Mouse (Mus musculus): ENCODE results near the gene Lingo2. TPM values are rescaled to one million over a fixed set of nuclear protein-coding genes. Genes with fewer than 3 reads are reported as not detected.
"Not testable (repeated sequence)": the region's sequence is repeated elsewhere in the genome, so short reads cannot be mapped to it uniquely, and the experiment has no call there.

The Lingo2 gene
- polyA plus RNA-seq, 1 experiment from 2014 or later: 2.1 TPM

DNA sequence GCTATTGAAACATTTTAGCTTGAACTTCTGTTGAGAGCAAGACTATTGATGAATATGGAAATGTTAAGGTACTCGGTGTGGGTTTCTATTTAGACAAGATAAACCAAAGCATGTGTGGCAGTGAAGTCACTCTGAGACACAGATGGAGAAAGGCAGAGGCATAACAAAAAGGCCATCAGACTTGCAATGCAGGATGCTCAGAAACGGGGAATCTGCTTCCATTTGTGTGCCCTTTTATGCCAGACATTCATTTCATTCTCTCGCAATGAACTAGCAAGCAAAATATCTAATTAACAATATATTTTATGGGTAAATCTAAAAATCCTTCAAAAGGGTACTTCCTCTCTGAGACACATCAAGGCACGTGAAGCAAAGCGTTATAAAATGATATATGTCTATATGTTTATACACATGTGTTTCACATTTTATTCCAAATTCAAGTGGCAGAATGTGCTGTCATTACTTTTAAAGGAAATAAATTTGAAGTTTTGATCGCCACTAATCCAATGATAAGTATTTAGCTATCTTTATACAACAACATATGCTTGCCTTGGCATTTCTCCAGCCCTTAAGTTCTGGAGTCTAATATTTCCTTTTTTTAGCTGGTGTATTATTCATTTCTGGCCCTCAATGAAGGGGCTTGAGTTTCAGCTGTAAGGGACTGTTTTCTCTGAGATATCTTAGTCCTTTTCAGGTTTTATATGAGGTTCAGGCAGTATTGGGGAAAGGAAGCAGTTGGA lies 1199.3 kb downstream of the Lingo2 start:
- Histone ChIP-seq H3K4me3 (no peak overlapping the region), H3K36me3 (replicated peaks) (no peaks in the 10 kb centered on the region), H3K4me1 (no peaks in the 10 kb centered on the region), H3K27ac (replicated peaks) (no peak overlapping the region), H3K9me3 (no peaks in the 10 kb centered on the region), H3K27me3 (replicated peaks; ENCODE audit: low read depth, poor library complexity, severe bottlenecking) (no peaks in the 10 kb centered on the region)
- DNase-seq (ENCODE audit: low spot score): no peak
- WGBS: 88% methylated on average over 6 of the region's 6 CpGs

DNA sequence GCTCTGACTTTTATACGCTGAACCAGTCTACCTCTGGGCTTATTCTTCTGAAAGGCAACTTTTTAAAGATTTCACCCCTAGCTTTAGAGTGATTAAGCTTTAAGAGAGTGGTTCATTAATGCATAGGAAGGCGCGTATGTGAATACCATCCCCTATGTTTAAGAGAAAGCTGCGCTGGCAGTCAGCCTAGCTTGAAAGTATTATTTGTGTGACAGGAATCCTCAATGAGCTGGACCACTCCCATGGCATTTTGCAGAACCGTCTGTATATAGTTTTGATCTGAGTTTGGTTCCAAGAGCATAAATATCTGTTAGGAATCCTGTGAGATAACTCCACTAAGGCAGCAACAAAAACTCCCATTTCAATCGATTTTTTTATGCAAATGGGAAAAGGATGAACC lies 1204.9 kb downstream of the Lingo2 start:
- Histone ChIP-seq H3K9me3 (no peaks in the 10 kb centered on the region), H3K27ac (replicated peaks) (no peak overlapping the region), H3K36me3 (replicated peaks) (no peaks in the 10 kb centered on the region), H3K27me3 (replicated peaks; ENCODE audit: low read depth, poor library complexity, severe bottlenecking) (no peaks in the 10 kb centered on the region), H3K4me1 (no peaks in the 10 kb centered on the region), H3K4me3 (no peak overlapping the region)
- no peak for DNase-seq (ENCODE audit: low spot score)
- 83% methylated on average over 6 of the region's 6 CpGs for WGBS

DNA sequence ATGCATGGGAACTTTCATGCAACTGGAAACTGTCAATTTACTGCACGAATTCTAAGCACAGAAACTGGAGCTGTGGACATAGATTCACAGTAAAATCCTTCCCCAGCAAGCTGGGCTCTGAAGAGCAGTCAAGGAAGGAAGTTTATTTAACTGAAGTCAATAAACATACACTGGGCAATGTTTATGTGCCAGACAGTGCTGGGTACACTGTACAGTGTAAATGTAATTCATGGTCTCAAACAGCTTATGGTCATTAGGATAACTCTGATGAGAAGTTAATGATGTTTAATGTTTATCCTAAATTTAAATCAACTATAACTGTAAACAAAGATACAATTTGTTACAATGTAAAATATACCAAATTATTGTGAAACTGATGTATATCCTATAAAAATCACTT lies 1226.8 kb downstream of the Lingo2 start:
- Histone ChIP-seq H3K4me3 (no peak overlapping the region), H3K9me3 (peaks cover 6% of the 10 kb centered on the region; the same call in 1 of the 2 replicates), H3K27me3 (replicated peaks; ENCODE audit: low read depth, poor library complexity, severe bottlenecking) (no peaks in the 10 kb centered on the region), H3K36me3 (replicated peaks) (no peaks in the 10 kb centered on the region), H3K4me1 (no peaks in the 10 kb centered on the region), H3K27ac (replicated peaks) (no peak overlapping the region)
- WGBS: 61% methylated on average over 1 of the region's 1 CpGs
- no peak for DNase-seq (ENCODE audit: low spot score)

DNA sequence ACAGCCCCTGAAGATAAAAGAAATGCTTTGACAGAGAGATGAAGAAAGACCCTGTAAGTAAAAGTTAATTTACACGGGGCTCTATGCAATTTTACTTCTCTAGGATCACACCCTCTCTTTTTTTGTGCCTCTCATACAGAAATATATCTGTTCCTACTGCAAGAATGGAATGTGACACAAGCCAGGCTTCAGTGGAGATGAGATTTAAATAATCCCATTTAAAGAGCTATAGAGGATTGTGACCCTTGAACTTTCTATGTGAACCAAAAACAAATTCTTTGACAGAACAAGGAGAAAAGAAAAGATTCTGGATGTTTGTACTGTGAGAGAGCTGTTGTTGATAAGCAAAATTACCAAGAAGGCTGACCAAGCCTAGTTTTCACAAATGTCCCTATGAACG lies 1247.4 kb downstream of the Lingo2 start:
- no peak for DNase-seq (ENCODE audit: low spot score)
- WGBS: 27% methylated on average over 2 of the region's 2 CpGs
- H3K4me3 ChIP-seq: no peak overlapping the region
- no peaks in the 10 kb centered on the region for H3K9me3 ChIP-seq
- no peaks in the 10 kb centered on the region for H3K36me3 ChIP-seq (replicated peaks)
- H3K27ac ChIP-seq (replicated peaks): no peak overlapping the region
- H3K27me3 ChIP-seq (replicated peaks; ENCODE audit: low read depth, poor library complexity, severe bottlenecking): no peaks in the 10 kb centered on the region
- no peaks in the 10 kb centered on the region for H3K4me1 ChIP-seq

DNA sequence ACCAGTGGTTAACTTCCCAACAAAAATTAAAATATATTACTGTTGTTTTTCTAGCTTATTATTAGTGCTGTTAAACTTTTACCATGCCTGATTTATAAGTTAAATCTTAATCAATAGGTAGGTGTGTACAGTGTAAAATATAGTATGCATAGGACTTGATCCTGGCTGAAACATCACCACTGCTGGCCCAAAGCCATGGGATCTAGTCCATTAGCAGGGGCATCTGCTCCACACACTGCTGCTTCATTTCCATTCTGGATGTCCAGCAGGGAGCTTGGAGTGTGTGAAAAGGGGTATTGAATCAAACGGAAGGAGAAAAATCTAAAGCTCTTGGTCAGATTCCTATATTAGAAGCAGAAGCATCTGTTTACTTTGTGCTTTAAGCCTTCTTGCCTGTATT lies 1248.9 kb downstream of the Lingo2 start:
- Histone ChIP-seq H3K36me3 (replicated peaks) (no peaks in the 10 kb centered on the region), H3K27me3 (replicated peaks; ENCODE audit: low read depth, poor library complexity, severe bottlenecking) (no peaks in the 10 kb centered on the region), H3K27ac (replicated peaks) (no peak overlapping the region), H3K4me3 (no peak overlapping the region), H3K9me3 (no peaks in the 10 kb centered on the region), H3K4me1 (no peaks in the 10 kb centered on the region)
- 82% methylated on average over 1 of the region's 1 CpGs for WGBS
- no peak for DNase-seq (ENCODE audit: low spot score)

DNA sequence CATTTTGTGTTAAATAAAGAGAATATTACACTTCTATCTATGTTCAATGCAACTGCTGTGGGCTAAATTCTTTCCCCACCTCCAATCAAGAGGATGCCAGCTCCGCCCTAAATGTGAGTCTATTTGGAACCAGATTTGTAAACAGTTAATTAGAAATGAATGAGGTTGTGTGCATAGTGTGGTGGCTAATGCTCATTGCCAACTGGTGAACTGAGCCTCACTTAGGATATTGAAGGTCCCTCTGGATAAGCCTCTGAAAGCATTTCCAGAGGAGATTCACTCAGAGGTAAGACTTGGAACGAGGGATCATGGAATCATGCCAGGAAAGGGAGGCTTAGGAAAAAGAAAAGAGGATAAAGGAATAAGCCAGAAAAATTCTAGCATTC lies 1256.4 kb downstream of the Lingo2 start:
- H3K4me1 ChIP-seq: no peaks in the 10 kb centered on the region
- DNase-seq (ENCODE audit: low spot score): no peak
- no peaks in the 10 kb centered on the region for H3K36me3 ChIP-seq (replicated peaks)
- WGBS: 81% methylated on average over 2 of the region's 2 CpGs
- H3K27me3 ChIP-seq (replicated peaks; ENCODE audit: low read depth, poor library complexity, severe bottlenecking): no peaks in the 10 kb centered on the region
- no peak overlapping the region for H3K4me3 ChIP-seq
- no peaks in the 10 kb centered on the region for H3K9me3 ChIP-seq
- H3K27ac ChIP-seq (replicated peaks): no peak overlapping the region

DNA sequence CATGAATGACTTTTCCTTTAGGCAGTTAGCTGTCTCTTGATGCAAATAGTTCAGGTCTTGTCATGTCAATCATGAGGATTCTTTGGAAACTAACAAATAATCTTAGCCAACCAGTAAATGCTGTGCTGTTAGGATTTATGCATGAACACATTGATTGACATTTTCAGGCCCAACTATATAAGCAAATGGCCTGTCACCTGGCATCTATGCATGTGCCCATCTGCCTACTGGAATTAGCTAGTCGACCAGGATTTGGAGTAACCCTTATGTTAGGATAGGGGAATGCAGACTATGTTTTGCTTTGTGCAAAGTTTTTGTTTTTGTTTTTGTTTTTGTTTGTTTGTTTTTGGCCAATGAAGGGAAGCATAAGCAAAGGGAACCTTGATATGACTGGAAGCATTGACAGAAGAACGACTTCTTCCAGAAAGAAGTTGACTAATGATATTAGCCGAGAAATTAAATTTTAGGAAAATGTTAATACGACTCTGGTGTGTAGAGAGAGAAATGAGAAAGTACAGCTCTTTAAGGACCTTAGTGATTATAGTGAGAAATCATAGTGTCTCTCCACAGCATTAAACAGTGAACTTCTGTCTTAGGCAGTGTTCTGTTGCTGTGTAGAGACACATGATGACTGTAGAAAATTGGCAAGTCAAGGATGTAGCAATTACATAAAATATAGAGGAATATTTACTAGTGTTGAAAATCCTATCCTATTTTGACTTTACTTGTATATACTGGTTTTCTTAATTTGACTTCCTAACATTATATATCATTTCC lies 1257.0 kb downstream of the Lingo2 start:
- Histone ChIP-seq H3K27ac (replicated peaks) (no peak overlapping the region), H3K36me3 (replicated peaks) (no peaks in the 10 kb centered on the region), H3K9me3 (no peaks in the 10 kb centered on the region), H3K4me3 (no peak overlapping the region), H3K27me3 (replicated peaks; ENCODE audit: low read depth, poor library complexity, severe bottlenecking) (no peaks in the 10 kb centered on the region), H3K4me1 (no peaks in the 10 kb centered on the region)
- 86% methylated on average over 4 of the region's 4 CpGs for WGBS
- no peak for DNase-seq (ENCODE audit: low spot score)

DNA sequence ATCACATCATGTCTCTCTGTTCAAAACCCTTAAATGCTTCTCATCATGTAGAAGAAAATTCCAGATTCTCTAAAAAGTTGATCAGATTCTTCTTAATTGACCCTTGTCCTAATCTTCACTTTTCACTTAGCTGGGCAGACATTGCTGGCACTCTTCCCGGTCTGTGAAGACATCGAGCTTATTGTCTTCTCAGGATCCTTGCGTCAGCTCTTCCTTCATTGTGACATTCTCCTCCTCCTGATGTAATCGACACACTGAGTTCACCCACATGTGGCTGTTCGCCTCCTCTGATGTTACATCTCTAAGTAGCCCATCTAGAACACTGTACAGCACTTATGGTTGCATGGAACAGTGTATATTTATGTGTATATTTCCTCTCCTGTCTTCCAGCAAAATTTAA lies 1261.0 kb downstream of the Lingo2 start:
- no peaks in the 10 kb centered on the region for H3K36me3 ChIP-seq (replicated peaks)
- no peak overlapping the region for H3K4me3 ChIP-seq
- no peak overlapping the region for H3K27ac ChIP-seq (replicated peaks)
- H3K27me3 ChIP-seq (replicated peaks; ENCODE audit: low read depth, poor library complexity, severe bottlenecking): no peaks in the 10 kb centered on the region
- no peak for DNase-seq (ENCODE audit: low spot score)
- no peaks in the 10 kb centered on the region for H3K4me1 ChIP-seq
- H3K9me3 ChIP-seq: no peaks in the 10 kb centered on the region
- 82% methylated on average over 5 of the region's 5 CpGs for WGBS

DNA sequence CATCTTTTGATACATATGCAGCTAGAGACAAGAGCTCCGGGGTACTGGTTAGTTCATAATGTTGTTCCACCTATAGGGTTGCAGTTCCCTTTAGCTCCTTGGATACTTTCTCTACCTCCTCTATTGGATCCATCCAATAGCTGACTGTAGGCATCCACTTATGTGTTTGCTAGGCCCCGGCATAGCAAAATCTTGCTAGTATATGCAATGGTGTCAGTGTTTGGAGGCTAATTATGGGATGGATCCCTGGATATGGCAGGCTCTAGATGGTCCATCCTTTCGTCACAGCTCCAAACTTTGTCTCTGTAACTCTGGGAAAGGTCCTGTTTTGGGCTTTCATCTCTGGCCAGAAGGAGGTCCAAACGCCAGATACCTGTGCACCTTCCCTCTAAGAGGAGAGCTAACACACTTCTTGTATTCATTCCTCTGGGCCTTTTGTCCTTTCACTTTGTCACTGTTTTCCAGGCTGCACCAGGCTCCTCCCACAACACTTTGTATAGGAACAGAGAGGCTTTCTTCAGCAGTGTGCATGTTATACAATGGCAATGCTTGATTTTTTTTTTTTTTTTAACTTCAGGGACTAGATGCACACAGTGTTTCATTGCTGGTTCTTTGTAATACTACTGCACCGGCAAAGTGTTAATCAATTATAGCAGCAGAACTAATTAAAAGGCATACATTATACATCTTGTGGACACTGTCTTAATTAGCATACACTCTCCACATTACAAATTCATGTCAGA lies 1262.9 kb downstream of the Lingo2 start:
- not testable (repeated sequence) for H3K9me3 ChIP-seq; H3K27me3 ChIP-seq (replicated peaks; ENCODE audit: low read depth, poor library complexity, severe bottlenecking); H3K4me1 ChIP-seq; H3K36me3 ChIP-seq (replicated peaks); H3K4me3 ChIP-seq; H3K27ac ChIP-seq (replicated peaks); DNase-seq (ENCODE audit: low spot score)
- 76% methylated on average over 5 of the region's 5 CpGs for WGBS

MicroRNAs encoded within 50 kb of the gene (microRNA counts, 519-probe panel; counts per million panel counts)
- microRNA mmu-miR-873: 188 counts per million, percentile 57 among the panel's probes with 10 or more counts
- 188 counts per million, percentile 57 among the panel's probes with 10 or more counts for microRNA mmu-miR-876-3p
- microRNA mmu-miR-876-5p: 188 counts per million, percentile 57 among the panel's probes with 10 or more counts

Small RNA genes within 50 kb of the gene (microRNA-seq; reads per million reads assigned to microRNA genes)
- gene Mir873a (not detected), gene Mir873b (not detected), gene Mir876 (not detected)

Measured in embryonic facial prominence, embryonic 10.5 days (tissue).